Mouse (Mus musculus) intestine, postnatal 0 days (tissue): Measurements from ENCODE around the gene Vmn1r111. TPM values are rescaled to one million over a fixed set of nuclear protein-coding genes. Genes with fewer than 3 reads are reported as not detected.
"Not testable (repeated sequence)": the region's sequence is repeated elsewhere in the genome, so short reads cannot be mapped to it uniquely, and the experiment has no call there.

Experiments
- ATAC-seq: fragments of 200-750 bp; cut with Nextera tagmentation; 2 replicates; pipeline ENCODE4 v1.8.0; 2017; ENCODE audit warnings: mild to moderate bottlenecking, moderate TSS enrichment, moderate library complexity
- H3K27ac ChIP-seq: fragments of 300-500 bp; sonication (generic); 2 replicates; pipeline ENCODE4 v1.5.1; 2014; ENCODE audit warnings: mild to moderate bottlenecking, low read depth, low read length, moderate library complexity
- H3K27me3 ChIP-seq: fragments of 300-500 bp; sonication (generic); replicated peaks from 2 replicates; pipeline ENCODE4 v1.6.1; 2014; ENCODE audit warnings: low read length, mixed read lengths; ENCODE audit not compliant: control insufficient read depth, insufficient read depth
- H3K36me3 ChIP-seq: fragments of 300-500 bp; sonication (generic); 2 replicates; pipeline ENCODE4 v1.6.1; 2014; ENCODE audit warnings: mild to moderate bottlenecking, moderate library complexity; ENCODE audit not compliant: control insufficient read depth, insufficient read depth
- H3K4me1 ChIP-seq: fragments of 300-500 bp; sonication (generic); replicated peaks from 2 replicates; pipeline ENCODE4 v1.6.1; 2014; ENCODE audit warnings: antibody characterized with exemption, low read length, mixed read lengths; ENCODE audit not compliant: control insufficient read depth, insufficient read depth
- H3K4me2 ChIP-seq: fragments of 300-500 bp; sonication (generic); replicated peaks from 2 replicates; pipeline ENCODE4 v1.6.1; 2014; ENCODE audit warnings: low read depth, mild to moderate bottlenecking, moderate library complexity
- H3K4me3 ChIP-seq: fragments of 300-500 bp; sonication (generic); 2 replicates; pipeline ENCODE4 v1.5.1; 2014; ENCODE audit warnings: low read depth, low read length
- H3K9ac ChIP-seq: fragments of 300-500 bp; sonication (generic); 2 replicates; pipeline ENCODE4 v1.6.1; 2014; ENCODE audit warnings: mild to moderate bottlenecking, low read depth, low read length
- H3K9me3 ChIP-seq: fragments of 300-500 bp; sonication (generic); 2 replicates; pipeline ENCODE4 v1.6.1; 2016; ENCODE audit warnings: mixed run types; ENCODE audit not compliant: control insufficient read depth
- WGBS: fragments of 180-500 bp; shearing (Covaris S2); extraction: QIAGEN DNeasy Blood & Tissue Kit; methylation state at CpG from one replicate; pipeline ENCODE4 v1.1.7; 2014; 5-methylcytosine and 5-hydroxymethylcytosine counted together
- polyA plus RNA-seq: library from polyadenylated mRNA; unstranded; fragments of >200 nt; fragmentation: Nextera tagmentation; extraction: Ambion mirVana; gene quantifications from 2 replicates; pipeline ENCODE4 v1.2.1, GENCODE M21; 2015

Gene Vmn1r111
- not detected in 2 replicates for polyA plus RNA-seq

GRCm38 (mm10) chr7:20703116-20703515, at the start of gene Vmn1r111:
Gene Vmn1r111, minus strand, starts transcription at chr7:20703216.
- H3K36me3 ChIP-seq, H3K27me3 ChIP-seq, H3K4me1 ChIP-seq, H3K4me2 ChIP-seq, H3K4me3 ChIP-seq, ATAC-seq, H3K9me3 ChIP-seq, H3K9ac ChIP-seq, H3K27ac ChIP-seq: not testable (repeated sequence)
- WGBS, result no CpG with 5 or more reads among the region's 2 CpGs

GRCm38 (mm10) chr7:20730524-20730923, 27.5 kb upstream of the Vmn1r111 start, which contains the start of gene Gm10668:
Gene Gm10668, minus strand, starts transcription at chr7:20730624.
- no CpG with 5 or more reads among the region's 1 CpGs for WGBS
- ATAC-seq, H3K27me3 ChIP-seq, H3K36me3 ChIP-seq, H3K9ac ChIP-seq, H3K27ac ChIP-seq, H3K9me3 ChIP-seq, H3K4me3 ChIP-seq, H3K4me2 ChIP-seq, H3K4me1 ChIP-seq: not testable (repeated sequence)

- not testable (repeated sequence) for H3K27me3 ChIP-seq, H3K4me3 ChIP-seq, H3K4me2 ChIP-seq, H3K36me3 ChIP-seq, H3K4me1 ChIP-seq, H3K9me3 ChIP-seq, ATAC-seq, H3K27ac ChIP-seq, H3K9ac ChIP-seq
- WGBS, result no CpG with 5 or more reads among the region's 3 CpGs
Measured at GRCm38 (mm10) chr7:20668618-20669017, 34.4 kb downstream of the Vmn1r111 start, which contains the start of gene Vmn1r107. Gene Vmn1r107, plus strand, starts transcription at chr7:20668918.

Other genes starting within 250 kb of the Vmn1r111 start
- gene Gm10670, start 228.3 kb downstream of the Vmn1r111 start, polyA plus RNA-seq, result not detected in 2 replicates
- gene Vmn1r103, start 192.7 kb downstream of the Vmn1r111 start, polyA plus RNA-seq, result not detected in 2 replicates
- gene Vmn1r104, start 169.4 kb downstream of the Vmn1r111 start, polyA plus RNA-seq, result not detected in 2 replicates
- not detected in 2 replicates for gene Gm5726, start 157.5 kb downstream of the Vmn1r111 start, polyA plus RNA-seq
- gene Gm4141, start 127.0 kb downstream of the Vmn1r111 start, polyA plus RNA-seq, result not detected in 2 replicates
- not detected in 2 replicates for gene Gm4513, start 104.2 kb downstream of the Vmn1r111 start, polyA plus RNA-seq
- gene Vmn1r107, start 34.3 kb downstream of the Vmn1r111 start, polyA plus RNA-seq, result not detected in 2 replicates
- not detected in 2 replicates for gene Gm10668, start 27.4 kb upstream of the Vmn1r111 start, polyA plus RNA-seq
- gene Vmn1r112, start 68.0 kb upstream of the Vmn1r111 start, polyA plus RNA-seq, result not detected in 2 replicates
- gene Vmn1r113, start 84.1 kb upstream of the Vmn1r111 start, polyA plus RNA-seq, result not detected in 2 replicates
- gene Vmn1r114, start 109.0 kb upstream of the Vmn1r111 start, polyA plus RNA-seq, result not detected in 2 replicates
- not detected in 2 replicates for gene Vmn1r115, start 141.8 kb upstream of the Vmn1r111 start, polyA plus RNA-seq
- gene Vmn1r116, start 169.0 kb upstream of the Vmn1r111 start, polyA plus RNA-seq, result not detected in 2 replicates
- not detected in 2 replicates for gene Vmn1r117, start 180.9 kb upstream of the Vmn1r111 start, polyA plus RNA-seq
- not detected in 2 replicates for gene Vmn1r118, start 209.1 kb upstream of the Vmn1r111 start, polyA plus RNA-seq